Mouse (Mus musculus) testis, adult 2 months (tissue): ENCODE results near the gene Tvp23a.

Experiments used
- CTCF ChIP-seq: fragments of 200-500 bp; IDR thresholded peaks from 2 replicates; pipeline ENCODE4 v1.5.1; 2012; ENCODE audit warnings: low read depth, mild to moderate bottlenecking, inconsistent platforms, low read length, moderate library complexity; ENCODE audit not compliant: control insufficient read depth, insufficient read depth, insufficient replicate concordance
- POLR2A ChIP-seq: fragments of 200-500 bp; IDR thresholded peaks from 2 replicates; pipeline ENCODE4 v1.6.1; 2012; ENCODE audit warnings: low read depth, mild to moderate bottlenecking, inconsistent platforms, low read length, moderate library complexity; ENCODE audit not compliant: control insufficient read depth

GRCm38 (mm10) chr16:10447264-10447594 lies at the start of gene Tvp23a:
- TF ChIP-seq POLR2A (peak; percentile 21; the same call in 1 of the 2 replicates), CTCF (no peak)
